Mouse (Mus musculus) forebrain, embryonic 11.5 days (tissue): ENCODE data around the gene Tcaf1. TPM values are rescaled to one million over a fixed set of nuclear protein-coding genes. Genes with fewer than 3 reads are reported as not detected.
A peak's percentile ranks its signal among the peaks of the same experiment; 100 is the strongest.

Source experiments
- ATAC-seq: fragments of 200-750 bp; cut with Nextera tagmentation; replicated peaks from 2 replicates; pipeline ENCODE4 v1.8.0; 2017; ENCODE audit warnings: moderate TSS enrichment; ENCODE audit not compliant: low FRiP score
- DNase-seq: peaks from one replicate; pipeline ENCODE4 v3.0.0-alpha.2; 2017; ENCODE audit warnings: low spot score
- H3K27ac ChIP-seq: fragments of 300-500 bp; sonication (generic); 2 replicates; pipeline ENCODE4 v1.5.1; 2014; ENCODE audit warnings: low read depth, low read length
- H3K27me3 ChIP-seq: fragments of 300-500 bp; sonication (generic); 2 replicates; pipeline ENCODE4 v1.6.1; 2014; ENCODE audit warnings: mild to moderate bottlenecking, low read length, mixed read lengths; ENCODE audit not compliant: control insufficient read depth, insufficient read depth
- H3K36me3 ChIP-seq: fragments of 300-500 bp; sonication (generic); 2 replicates; pipeline ENCODE4 v1.6.1; 2014; ENCODE audit warnings: mild to moderate bottlenecking, low read length, moderate library complexity, mixed read lengths; ENCODE audit not compliant: control insufficient read depth, insufficient read depth
- H3K4me1 ChIP-seq: fragments of 300-500 bp; sonication (generic); replicated peaks from 2 replicates; pipeline ENCODE4 v1.6.1; 2014; ENCODE audit warnings: low read length, mixed read lengths; ENCODE audit not compliant: control insufficient read depth, insufficient read depth
- H3K4me2 ChIP-seq: fragments of 300-500 bp; sonication (generic); 2 replicates; pipeline ENCODE4 v1.6.1; 2014; ENCODE audit warnings: low read depth, mild to moderate bottlenecking, low read length, moderate library complexity, mixed read lengths; ENCODE audit not compliant: severe bottlenecking
- H3K4me3 ChIP-seq: fragments of 300-500 bp; sonication (generic); 2 replicates; pipeline ENCODE4 v1.5.1; 2014; ENCODE audit warnings: low read depth, low read length
- H3K9ac ChIP-seq: fragments of 300-500 bp; sonication (generic); 2 replicates; pipeline ENCODE4 v1.6.1; 2014; ENCODE audit warnings: low read length
- H3K9me3 ChIP-seq: fragments of 300-500 bp; sonication (generic); 2 replicates; pipeline ENCODE4 v1.6.1; 2016; ENCODE audit warnings: low read length, mixed read lengths; ENCODE audit not compliant: control insufficient read depth
- WGBS: fragments of 180-500 bp; shearing (Covaris S2); extraction: QIAGEN DNeasy Blood & Tissue Kit; methylation state at CpG from one replicate; pipeline ENCODE4 v1.1.7; 2014; 5-methylcytosine and 5-hydroxymethylcytosine counted together
- polyA plus RNA-seq: library from polyadenylated mRNA; unstranded; fragments of >200 nt; fragmentation: Nextera tagmentation; extraction: Ambion mirVana; gene quantifications from 2 replicates; pipeline ENCODE4 v1.2.1, GENCODE M21; 2014

Tcaf1 gene
- polyA plus RNA-seq, 1 experiment from 2014 or later, result 134 TPM

- Histone ChIP-seq H3K4me3 (peak overlapping the region; percentile 68), H3K9ac (peak overlapping the region; percentile 89), H3K9me3 (no peaks in the 10 kb centered on the region), H3K27me3 (no peaks in the 10 kb centered on the region), H3K36me3 (no peaks in the 10 kb centered on the region; the same call in 1 of the 2 replicates), H3K4me1 (peaks cover 5% of the 10 kb centered on the region; the same call in 1 of the 2 replicates), H3K4me2 (peak overlapping the region; percentile 67), H3K27ac (peak overlapping the region; percentile 93)
- ATAC-seq, result peak; percentile 90
- peak; percentile 91 for DNase-seq
- 0% methylated on average over 9 of the region's 10 CpGs for WGBS
Measured at GRCm38 (mm10) chr6:42692154-42692516, 17.8 kb downstream of the Tcaf1 start.

DNA sequence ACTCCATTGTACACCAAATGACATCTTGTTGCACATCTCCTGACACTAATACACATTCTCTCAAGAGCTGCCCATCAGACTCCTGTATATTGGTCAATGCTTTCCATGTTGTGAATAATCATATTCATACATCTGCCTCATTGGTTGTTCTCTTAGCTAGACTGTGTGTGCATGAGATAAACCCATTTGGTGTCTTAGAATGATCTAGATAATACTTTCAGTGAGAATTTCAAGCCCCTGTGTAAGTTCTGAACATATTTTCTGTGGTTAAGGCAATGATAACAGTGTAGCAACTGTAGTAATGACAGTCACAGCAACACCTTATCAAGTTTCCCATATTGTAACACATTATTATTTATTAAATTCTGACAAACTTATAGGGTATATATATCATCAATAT, 20.1 kb downstream of the Tcaf1 start:
- H3K9me3 ChIP-seq, result no peaks in the 10 kb centered on the region
- H3K27me3 ChIP-seq, result no peaks in the 10 kb centered on the region
- DNase-seq, result no peak
- no peak overlapping the region for H3K9ac ChIP-seq
- H3K36me3 ChIP-seq, result no peaks in the 10 kb centered on the region; the same call in 1 of the 2 replicates
- no peak for ATAC-seq
- no peak overlapping the region for H3K27ac ChIP-seq
- H3K4me1 ChIP-seq, result peaks cover 5% of the 10 kb centered on the region; the same call in 1 of the 2 replicates
- no peak overlapping the region for H3K4me2 ChIP-seq
- H3K4me3 ChIP-seq, result no peak overlapping the region

DNA sequence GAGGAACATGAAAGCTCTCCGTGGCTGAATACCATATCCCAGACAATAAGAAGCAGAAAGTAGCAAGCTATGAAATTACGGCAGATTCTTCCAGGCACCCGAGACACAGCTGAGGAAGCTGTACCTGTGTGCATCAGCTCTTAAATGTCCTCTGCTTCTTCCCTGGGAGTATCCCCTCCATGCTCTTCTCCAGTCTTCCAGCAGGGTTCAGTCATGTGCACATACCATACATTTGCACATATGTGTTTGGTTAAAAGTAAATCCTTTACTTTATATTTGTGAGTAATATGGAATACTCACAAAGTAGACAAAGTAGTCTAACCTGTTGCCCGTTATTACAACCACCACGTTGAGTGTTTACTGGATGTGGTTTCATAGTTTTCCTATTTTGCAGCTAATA, 22.0 kb downstream of the Tcaf1 start:
- Histone ChIP-seq H3K4me2 (no peak overlapping the region), H3K9ac (no peak overlapping the region), H3K27ac (no peak overlapping the region), H3K4me3 (no peak overlapping the region), H3K9me3 (no peaks in the 10 kb centered on the region), H3K4me1 (peaks cover 5% of the 10 kb centered on the region; the same call in 1 of the 2 replicates), H3K36me3 (no peaks in the 10 kb centered on the region; the same call in 1 of the 2 replicates), H3K27me3 (no peaks in the 10 kb centered on the region)
- DNase-seq (no peak), ATAC-seq (no peak)
- 85% methylated on average over 5 of the region's 5 CpGs for WGBS

DNA sequence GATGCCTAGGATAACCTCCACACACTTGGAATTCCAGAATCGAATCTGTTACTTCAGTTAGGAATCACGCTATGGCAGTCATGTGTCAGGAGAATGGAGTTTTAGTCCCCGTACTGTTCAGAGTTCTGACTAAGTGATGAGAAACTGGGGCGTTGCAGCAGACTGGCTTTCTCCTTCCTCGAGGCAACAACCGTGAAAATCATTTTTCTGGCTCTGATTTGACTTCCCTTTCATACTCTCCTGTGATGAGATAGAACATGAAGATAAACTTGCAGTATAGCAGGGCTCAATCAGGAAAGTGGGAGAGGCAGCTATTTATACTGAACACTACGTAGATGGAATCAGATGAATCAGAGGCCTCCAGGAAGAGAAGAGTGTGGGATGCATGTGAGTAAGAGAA, 29.8 kb downstream of the Tcaf1 start:
- no peak overlapping the region for H3K9ac ChIP-seq
- H3K4me2 ChIP-seq, result no peak overlapping the region
- H3K27me3 ChIP-seq, result no peaks in the 10 kb centered on the region
- H3K9me3 ChIP-seq, result no peaks in the 10 kb centered on the region
- 91% methylated on average over 7 of the region's 7 CpGs for WGBS
- peaks cover 2% of the 10 kb centered on the region; the same call in 1 of the 2 replicates for H3K36me3 ChIP-seq
- H3K4me3 ChIP-seq, result no peak overlapping the region
- H3K27ac ChIP-seq, result no peak overlapping the region
- H3K4me1 ChIP-seq, result no peaks in the 10 kb centered on the region
- ATAC-seq (no peak), DNase-seq (no peak)

- Histone ChIP-seq H3K4me1 (no peaks in the 10 kb centered on the region), H3K4me2 (no peak overlapping the region), H3K27ac (no peak overlapping the region), H3K9me3 (no peaks in the 10 kb centered on the region), H3K36me3 (peaks cover 19% of the 10 kb centered on the region; the same call in 1 of the 2 replicates), H3K27me3 (no peaks in the 10 kb centered on the region), H3K9ac (no peak overlapping the region), H3K4me3 (no peak overlapping the region)
- ATAC-seq (no peak), DNase-seq (no peak)
- 92% methylated on average over 3 of the region's 3 CpGs for WGBS
Measured at GRCm38 (mm10) chr6:42676011-42676410, 33.9 kb downstream of the Tcaf1 start.

DNA sequence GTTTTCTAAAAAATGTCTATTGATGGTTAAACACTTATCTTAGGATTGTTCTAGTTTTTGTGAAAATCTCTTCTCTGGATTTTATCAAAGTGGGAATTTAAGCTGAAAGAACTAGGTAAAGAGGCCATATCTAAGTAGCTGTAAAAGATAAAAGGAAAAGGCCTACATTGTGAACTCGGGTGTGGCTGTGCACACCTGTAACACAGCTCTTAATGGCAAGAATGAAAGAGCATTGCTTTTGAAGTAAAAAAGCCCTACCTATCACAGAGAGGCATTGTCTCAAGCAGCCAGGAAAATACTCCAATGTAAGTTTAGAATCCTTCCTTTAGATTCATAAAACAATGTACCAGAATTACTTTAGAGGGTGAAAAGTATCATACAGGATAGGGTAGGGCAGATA, 38.1 kb downstream of the Tcaf1 start:
- no peaks in the 10 kb centered on the region for H3K4me1 ChIP-seq
- DNase-seq (no peak), ATAC-seq (no peak)
- no peak overlapping the region for H3K9ac ChIP-seq
- no peaks in the 10 kb centered on the region for H3K27me3 ChIP-seq
- no peak overlapping the region for H3K4me2 ChIP-seq
- H3K27ac ChIP-seq, result no peak overlapping the region
- peaks cover 19% of the 10 kb centered on the region; the same call in 1 of the 2 replicates for H3K36me3 ChIP-seq
- WGBS, result 78% methylated on average over 1 of the region's 1 CpGs
- H3K9me3 ChIP-seq, result no peaks in the 10 kb centered on the region
- H3K4me3 ChIP-seq, result no peak overlapping the region

DNA sequence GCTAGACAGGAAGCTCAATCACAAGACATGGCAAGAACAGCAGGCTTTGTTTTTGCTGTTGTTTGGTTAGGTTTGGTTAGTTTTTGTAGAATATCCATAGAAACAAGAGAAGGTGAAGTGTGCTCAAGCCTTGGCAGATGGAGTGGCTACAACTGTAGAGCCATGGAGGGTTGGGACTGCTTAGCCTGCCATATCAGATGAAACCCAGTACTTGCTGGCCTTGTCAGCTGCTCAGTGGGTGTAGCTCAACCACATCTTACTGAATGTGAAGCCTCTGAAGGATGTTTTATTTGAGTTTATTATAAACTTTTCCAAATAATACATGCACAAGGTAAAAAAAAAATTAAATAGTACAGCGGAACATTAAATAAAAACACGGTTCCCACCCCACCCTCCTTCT, 42.2 kb downstream of the Tcaf1 start:
- no peak for DNase-seq
- no peak overlapping the region for H3K4me2 ChIP-seq
- no peak overlapping the region for H3K9ac ChIP-seq
- no peak overlapping the region for H3K4me3 ChIP-seq
- ATAC-seq, result no peak
- no peaks in the 10 kb centered on the region for H3K9me3 ChIP-seq
- no peak overlapping the region for H3K27ac ChIP-seq
- WGBS, result 91% methylated on average over 2 of the region's 2 CpGs
- H3K4me1 ChIP-seq, result no peaks in the 10 kb centered on the region
- no peaks in the 10 kb centered on the region for H3K27me3 ChIP-seq
- peaks cover 2% of the 10 kb centered on the region; the same call in 1 of the 2 replicates for H3K36me3 ChIP-seq

DNA sequence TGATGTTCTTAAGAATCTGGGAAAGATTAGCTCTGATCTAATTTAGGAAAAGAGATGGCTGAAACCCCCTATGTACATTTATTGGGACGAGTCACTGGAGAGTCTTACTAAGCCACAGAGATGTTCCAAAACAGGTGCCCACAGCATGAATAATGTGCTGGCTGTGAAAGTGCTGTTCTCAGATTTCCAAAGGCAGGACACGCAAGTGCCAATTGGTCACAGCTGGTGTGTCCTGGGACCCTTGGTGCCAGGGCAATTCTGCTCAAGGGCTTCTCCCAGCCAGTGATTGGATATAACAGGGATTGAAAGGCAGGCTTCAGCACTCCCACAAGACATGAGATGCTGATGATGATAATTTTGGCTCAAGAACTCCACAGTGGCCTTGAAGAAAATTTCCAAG, 48.1 kb downstream of the Tcaf1 start:
- H3K27ac ChIP-seq, result no peak overlapping the region
- H3K4me3 ChIP-seq, result no peak overlapping the region
- no peaks in the 10 kb centered on the region for H3K9me3 ChIP-seq
- H3K36me3 ChIP-seq, result no peaks in the 10 kb centered on the region
- H3K9ac ChIP-seq, result no peak overlapping the region
- H3K27me3 ChIP-seq, result no peaks in the 10 kb centered on the region
- WGBS, result 73% methylated on average over 2 of the region's 2 CpGs
- ATAC-seq (no peak), DNase-seq (no peak)
- no peak overlapping the region for H3K4me2 ChIP-seq
- H3K4me1 ChIP-seq, result no peaks in the 10 kb centered on the region

GRCm38 (mm10) chr6:42644912-42645549, 64.9 kb downstream of the Tcaf1 start, which contains the start of gene Tcaf2:
TSS of gene Tcaf2 (minus strand) at chr6:42645254.
- Histone ChIP-seq H3K27ac (no peak within 1 kb of the TSS), H3K27me3 (no peaks in the 10 kb centered on the region), H3K4me2 (peak within 1 kb of the TSS; percentile 51), H3K4me1 (no peaks in the 10 kb centered on the region), H3K9ac (peak within 1 kb of the TSS; percentile 23), H3K36me3 (no peaks in the 10 kb centered on the region), H3K4me3 (peak within 1 kb of the TSS; percentile 30), H3K9me3 (no peaks in the 10 kb centered on the region)
- WGBS, result 0% methylated on average over 23 of the region's 23 CpGs
- DNase-seq (peak; percentile 93), ATAC-seq (peak; percentile 99)
